Mouse (Mus musculus) right cerebral cortex, adult 18-20 months (tissue): ENCODE results near the gene Tgif2.
"Not testable (repeated sequence)": the region's sequence is repeated elsewhere in the genome, so short reads cannot be mapped to it uniquely, and the experiment has no call there.

Source experiments
- DNase-seq: peaks from one replicate; pipeline ENCODE4 v3.0.0; 2022; ENCODE audit warnings: mixed read lengths

Gene Tgif2

DNA sequence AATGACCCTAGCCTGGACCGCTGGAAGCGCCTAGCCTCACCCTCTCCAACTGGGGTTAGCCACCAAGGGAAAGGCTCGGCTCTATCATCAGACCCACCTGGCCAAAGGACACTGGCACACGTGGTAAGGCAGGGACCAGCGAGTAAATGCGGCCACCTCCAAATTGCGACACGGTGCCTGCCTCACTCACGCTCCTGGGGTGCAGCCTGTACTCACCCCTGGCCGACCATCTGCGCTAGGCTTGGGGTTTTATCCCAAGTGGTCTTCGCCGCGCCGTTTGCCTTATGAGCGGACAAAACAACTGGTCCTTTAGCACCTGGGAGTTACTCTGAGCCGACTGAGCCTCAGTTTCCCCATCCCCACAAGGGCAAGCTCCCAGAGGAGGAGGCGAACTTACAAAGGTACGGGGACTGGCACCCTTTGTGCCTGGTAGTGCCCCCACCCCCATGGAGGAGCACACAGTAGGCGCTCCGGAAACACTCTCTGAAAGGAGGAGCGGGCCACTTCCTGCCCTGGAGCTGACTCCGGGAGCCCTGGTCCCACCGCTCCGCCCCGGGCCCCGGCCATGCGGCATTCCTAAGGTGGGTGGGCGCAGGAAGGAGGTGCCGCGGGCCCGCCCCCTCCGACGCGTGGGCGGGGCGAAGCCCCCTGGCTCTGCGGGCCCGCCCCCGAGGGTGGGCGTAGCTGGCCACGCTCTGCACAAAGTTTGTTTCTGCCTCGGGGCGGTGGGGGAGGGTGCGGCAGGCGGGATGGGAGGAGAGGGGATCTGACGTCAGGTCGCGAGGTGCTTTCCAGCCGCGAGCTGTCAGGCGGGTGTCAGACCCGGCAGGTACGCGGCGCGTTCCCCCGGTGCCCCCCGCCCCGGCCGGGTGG, at the start of gene Tgif2:
Gene Tgif2, plus strand, starts transcription at position 689 of the 873 bp plus-strand sequence.
- DNase-seq = no peak

DNA sequence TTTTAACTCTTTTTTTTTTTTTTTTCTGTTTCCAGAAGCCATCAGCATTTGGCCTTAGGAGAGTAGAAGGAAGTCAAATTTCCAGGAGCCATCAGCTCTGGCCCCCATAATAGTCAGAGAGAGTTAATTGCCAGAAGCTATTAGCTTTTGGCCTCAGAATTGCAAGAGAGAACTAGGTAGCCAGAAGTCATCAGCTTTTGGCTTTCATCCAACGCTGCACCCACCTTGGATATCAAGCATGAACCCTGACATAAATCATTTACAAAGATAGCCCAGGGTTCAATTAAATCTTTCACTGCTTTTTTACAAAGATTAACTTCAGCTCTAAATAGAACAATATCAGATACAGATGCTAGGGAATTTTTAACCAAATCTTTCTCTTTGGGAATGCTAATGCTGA, 41.3 kb upstream of the Tgif2 start:
- DNase-seq = no peak

DNA sequence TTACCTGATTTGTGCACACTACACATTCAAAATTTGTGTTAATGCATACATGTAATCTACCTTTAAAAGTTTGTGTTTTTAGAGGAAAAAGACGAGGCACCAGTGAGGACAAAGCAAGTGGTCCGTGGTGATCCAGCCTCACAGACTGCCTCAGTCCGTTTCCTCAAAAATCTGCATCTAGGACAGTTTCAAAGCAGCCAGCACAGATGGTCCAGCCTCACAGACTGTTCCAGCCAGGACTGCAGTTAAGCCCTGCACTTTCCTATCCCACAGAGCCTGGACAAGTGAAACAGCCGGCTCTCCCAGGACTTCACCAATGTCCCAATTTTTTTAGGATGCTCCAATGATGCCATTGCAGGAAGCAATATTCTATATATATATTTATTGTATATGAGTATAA, 38.8 kb upstream of the Tgif2 start:
- no peak for DNase-seq

DNA sequence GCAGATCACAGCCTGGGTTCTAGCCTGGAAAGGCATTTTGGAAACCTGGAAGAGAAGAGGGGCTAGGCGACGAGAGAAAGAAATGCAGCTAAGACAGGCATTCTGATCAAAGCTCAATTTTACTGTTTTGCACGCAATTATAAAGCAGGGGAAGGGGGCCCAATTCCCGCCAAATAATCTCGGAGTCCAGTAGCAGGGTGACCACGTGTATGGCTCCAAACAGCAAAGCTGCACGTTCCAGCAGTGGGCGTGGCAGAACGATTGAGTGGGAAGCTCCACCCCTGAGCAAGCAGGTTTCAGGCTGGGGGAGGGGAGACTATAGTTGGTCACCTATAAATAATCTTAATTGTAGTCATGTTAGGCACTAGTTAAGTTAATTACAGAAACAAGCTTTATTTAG, 37.7 kb upstream of the Tgif2 start:
- DNase-seq = not testable (repeated sequence)

DNA sequence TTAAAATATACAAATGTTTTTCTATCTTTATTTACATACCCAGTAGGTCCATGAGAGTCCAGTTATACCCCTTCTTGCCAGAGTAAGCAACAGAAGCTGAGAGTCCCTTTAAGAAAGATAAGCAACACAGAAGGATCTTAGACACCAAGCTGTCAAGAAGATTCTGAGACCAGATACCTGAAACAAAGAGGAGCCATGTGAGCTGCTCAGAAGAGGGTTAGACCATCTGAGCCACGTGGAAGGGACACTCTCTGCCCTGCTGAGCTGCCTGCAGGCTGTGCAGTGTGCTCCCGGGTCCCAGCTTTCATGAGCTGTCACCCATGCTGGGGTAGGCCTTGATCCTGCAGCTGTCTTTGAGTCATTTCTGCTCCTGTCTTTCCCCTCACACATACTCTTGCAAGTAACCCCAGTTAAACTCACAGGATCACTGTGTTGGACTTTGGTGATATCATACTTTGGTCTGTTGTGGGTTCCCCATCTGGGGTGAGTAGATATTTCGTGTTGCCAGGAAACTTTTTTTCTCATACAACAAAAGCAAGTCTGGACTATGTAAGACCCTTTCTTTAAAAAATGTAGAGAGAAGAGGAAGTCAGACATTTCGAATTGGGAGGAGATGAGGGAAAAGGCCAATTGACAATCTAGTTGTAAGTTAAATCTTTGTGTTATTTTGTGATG, 36.0 kb upstream of the Tgif2 start:
- no peak for DNase-seq

DNA sequence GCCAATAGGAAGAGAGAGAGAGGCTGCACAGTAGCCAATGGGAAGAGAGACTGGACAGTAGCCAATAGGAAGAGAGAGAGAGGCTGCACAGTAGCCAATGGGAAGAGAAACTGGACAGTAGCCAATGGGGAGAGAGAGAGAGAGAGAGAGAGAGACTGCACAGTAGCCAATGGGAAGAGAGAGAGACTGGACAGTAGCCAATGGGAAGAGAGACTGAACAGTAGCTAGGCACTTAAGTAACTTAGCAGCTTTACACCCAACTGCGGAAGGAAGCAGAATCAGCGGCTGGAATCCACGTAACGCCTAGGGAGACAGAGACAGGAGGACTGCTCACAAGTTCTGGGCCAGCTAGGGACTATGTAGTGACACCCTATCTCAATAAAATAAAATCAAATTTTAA, 35.2 kb upstream of the Tgif2 start:
- DNase-seq = no peak

DNA sequence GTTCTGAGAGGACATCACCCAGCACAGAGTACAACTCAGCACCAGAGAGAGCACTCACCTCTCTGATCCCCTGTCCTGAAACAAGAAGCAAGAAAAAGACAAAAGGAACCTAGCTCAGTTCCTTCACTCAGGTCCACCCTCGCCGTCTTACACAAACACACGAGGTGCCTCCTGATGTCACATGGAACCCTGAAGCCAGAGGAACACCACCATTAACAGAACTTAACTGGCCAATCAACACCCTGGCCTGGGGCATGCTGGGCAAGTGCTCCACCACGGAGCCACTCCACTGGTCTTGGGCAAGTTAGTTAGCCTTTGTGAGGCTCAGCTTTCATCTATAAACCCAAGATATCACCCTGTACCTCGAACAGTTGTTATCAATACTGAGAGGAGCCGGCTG, 32.9 kb upstream of the Tgif2 start:
- no peak for DNase-seq

DNA sequence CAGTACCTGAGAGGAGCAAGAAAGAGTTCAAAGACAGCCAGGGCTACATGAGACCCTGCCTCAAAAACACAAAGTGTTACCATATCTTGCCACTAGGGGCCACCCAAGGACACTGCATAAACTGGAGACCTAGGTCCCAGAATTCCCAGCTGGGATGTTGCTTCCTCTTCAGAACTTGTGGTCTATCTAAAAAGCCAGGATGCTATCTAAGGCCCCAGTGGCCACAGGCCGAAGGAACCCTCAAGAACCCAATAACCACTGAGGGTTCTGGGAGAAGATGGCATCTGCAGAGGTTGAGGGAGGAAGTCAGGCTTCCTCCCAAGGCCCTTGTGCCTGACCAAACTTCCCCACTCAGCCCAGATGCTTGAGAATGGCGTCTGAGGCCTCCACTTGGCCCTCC, 30.2 kb upstream of the Tgif2 start:
- peak; percentile 39 for DNase-seq

DNA sequence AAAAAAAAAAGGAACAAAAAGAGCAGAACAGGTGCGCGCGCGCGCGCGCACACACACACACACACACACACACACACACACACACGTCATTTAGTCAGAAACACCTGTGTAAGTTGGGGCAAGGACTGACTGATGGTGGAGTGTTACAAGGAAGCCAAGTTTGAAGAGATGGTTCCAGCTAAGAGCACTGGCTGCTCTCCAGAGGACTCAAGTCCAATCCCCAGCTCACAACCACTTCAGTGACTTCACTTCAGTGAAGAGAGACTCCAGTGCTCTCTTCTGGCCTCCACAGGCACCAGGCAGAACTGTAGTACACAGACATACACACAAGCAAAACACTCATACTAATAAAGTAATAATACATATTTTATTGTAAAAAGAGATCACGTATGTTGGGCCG, 29.1 kb upstream of the Tgif2 start:
- no peak for DNase-seq

DNA sequence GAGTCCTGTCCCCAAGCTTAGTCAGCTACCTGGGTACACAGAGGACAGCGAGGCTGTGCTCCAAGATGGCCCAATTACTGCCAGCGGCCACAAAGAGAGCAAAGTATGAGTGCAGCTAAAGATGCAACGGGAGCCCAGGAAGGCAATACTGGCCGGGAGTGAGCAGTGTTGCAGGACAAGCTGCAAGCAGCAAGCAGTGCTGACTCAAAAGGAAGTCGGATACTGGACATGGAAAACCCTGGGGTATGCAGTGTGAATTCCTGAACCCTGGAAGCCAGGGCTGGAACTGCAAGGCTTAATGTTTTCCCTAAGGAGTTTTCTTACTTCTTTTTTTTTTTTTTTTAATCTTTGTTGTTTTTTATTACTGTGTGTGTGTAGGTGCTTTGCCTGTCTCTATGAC, 28.3 kb upstream of the Tgif2 start:
- no peak for DNase-seq

DNA sequence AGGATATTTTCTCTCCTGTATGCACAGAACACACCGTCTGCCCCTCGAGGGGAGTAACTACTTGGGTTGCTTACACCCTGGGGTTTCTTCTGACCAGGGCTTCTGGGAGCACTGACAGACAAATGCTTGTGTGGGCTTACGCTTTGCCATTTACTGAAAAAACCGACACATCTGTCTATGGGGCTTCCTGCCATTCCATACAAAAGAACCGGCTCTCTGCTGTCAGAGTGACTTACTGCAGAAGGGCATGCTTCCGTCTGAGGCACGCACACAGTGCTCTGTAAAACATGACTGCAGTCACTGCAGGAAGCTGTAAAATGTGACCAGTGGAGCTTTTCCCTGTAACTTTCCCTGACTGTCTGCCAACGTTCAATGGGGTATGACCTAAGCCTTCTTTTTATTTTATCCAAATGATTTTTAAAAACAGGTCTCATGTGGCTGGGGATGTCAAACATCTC, 25.4 kb upstream of the Tgif2 start:
- no peak for DNase-seq

DNA sequence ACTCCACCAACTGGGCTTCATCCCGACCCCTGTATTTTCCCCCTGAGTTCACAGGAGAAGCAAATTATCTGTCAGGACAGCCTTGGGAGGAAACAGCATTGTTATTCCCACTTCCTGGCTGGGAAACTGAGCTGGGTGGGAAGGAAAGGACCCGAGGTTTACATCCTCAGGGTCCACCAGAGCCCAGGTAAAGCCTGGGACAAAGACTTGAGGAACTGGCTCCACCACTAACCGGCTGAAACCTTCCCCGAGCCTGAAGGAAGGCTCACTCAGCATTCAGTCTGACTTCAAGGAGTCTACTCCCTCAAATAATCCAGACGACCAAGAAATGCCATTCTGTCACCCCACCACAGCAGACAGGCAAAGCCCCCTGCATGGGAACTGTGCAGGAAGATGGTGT, 24.9 kb upstream of the Tgif2 start:
- DNase-seq = no peak

DNA sequence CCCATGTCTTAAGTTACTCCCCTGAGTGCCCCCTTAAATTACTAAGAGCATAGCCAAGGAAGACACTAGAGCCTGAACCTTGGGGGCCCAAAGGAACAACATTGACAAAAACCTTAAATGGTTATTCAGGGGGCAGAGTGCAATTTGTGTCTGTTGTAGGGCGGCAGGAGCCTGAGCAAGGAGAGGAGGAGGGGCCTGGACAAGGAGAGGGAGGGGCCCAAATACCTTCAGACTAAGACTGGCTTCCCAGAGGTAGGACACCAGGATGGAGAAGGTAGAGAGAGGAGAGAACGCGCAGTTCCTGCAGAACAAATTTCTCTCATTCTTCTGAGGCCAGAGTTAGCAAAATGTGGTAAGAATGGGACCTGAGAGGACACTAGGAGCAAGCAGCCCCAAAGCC, 24.4 kb upstream of the Tgif2 start:
- no peak for DNase-seq

DNA sequence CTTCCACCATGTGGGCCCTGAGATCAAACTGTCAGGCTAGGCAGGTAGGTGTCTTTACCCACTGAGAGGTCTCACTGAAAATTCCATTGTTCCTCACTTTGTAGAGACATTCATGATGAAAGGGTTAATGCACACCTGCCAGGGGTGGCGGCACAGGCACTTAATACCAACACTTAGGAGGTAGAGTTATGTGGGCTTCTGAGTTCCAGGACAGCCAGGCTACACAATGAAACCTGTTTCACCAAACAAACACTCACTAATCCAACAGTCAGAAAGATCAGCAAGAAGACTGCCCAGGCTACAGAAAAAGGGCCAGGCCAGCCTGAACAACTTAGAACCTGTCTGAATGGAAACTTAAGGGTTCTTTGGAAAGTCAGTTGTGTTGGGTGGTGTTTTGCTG, 23.7 kb upstream of the Tgif2 start:
- no peak for DNase-seq

DNA sequence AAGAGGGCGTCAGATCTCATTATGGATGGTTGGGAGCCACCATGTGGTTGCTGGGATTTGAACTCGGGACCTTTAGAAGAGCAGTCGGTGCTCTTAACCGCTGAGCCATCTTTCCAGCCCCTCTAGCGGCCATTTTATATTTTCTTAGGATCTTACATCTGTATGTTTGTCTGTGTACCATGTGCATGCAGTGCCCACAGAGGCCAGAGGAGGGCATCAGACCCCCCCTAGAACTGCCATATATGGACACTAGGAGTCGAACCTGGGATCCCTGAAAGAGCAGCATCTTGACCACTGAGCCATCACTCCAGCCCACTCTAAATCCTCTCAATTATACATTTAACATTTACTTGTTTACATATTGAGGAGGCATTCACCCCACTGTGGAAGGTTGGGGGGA, 14.7 kb upstream of the Tgif2 start:
- DNase-seq = not testable (repeated sequence)

DNA sequence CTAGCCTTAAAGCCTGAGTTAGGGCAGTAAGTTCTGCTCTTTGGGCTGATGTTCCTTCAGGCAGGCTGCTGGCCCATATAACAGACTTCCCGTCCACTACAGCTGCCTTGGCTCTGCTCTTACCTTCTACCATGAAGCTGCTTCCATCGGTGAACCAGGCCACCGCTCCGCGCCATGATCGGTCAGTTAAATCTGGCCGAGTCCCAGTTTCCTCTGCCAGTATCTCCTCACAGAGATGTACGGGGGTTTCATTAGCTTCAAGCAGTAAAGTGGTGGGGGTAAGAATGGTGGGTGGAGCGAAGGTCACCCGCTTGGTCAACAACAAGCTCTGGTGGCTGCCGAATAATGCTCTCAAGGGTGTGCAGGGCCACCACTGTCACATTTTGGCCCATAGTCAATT, 5.5 kb upstream of the Tgif2 start:
- no peak for DNase-seq

DNA sequence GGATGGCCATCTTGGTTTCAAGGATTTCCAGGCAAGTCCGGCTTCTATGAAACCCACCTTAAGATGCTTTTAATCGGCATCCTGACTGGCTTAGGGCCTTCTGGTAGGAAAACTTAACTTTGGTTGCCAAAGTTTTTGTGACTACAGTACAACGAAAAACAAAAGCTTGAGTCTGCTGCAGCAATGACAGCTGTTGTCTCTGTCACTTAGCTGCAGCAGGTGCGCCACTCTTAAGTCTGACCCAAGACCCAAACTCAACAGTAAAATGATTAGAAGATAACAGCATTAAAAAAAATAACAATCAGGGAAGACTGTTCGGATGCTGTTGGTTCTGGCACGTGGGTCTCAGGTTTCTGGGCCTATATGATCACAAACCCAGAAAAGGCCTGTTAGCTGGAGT, 968 bp upstream of the Tgif2 start:
- DNase-seq = no peak

DNA sequence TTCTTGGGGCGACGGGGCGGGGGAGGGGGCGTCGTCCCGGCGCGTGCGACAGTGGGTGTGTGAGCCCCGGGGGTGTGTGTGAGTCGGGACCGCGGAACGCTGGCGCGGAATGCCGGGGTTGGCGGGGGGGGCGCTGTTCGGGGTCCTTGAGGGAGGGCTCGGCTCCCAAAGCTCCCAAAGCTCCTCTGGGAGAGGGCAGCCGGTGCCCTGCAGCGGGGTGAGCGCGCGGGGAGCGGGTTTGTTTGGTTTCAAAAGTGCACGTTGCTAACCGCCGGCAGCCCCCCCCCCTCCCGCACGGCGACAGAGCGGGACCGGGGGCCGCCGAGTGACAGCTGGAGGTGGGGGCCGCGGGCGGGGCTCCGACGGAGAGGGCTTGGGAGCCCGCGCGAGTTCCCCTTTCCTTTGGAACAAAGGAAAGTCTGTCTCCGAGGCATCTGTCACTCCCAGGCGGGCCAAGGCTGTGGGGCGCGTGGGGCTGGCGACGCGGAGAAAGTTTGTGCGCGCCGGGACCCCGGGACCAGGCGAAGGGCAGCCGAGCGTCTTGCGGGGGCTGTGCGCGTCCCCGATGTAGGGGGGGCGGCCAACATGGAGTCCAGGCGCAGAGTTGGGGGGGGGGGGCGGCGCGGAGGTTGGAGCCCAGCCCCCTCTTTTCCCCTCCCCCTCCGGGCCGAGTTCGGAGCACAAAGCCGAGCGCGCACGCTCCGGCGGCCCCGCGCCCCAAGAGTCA, 657 bp downstream of the Tgif2 start:
- DNase-seq = peak; percentile 11

DNA sequence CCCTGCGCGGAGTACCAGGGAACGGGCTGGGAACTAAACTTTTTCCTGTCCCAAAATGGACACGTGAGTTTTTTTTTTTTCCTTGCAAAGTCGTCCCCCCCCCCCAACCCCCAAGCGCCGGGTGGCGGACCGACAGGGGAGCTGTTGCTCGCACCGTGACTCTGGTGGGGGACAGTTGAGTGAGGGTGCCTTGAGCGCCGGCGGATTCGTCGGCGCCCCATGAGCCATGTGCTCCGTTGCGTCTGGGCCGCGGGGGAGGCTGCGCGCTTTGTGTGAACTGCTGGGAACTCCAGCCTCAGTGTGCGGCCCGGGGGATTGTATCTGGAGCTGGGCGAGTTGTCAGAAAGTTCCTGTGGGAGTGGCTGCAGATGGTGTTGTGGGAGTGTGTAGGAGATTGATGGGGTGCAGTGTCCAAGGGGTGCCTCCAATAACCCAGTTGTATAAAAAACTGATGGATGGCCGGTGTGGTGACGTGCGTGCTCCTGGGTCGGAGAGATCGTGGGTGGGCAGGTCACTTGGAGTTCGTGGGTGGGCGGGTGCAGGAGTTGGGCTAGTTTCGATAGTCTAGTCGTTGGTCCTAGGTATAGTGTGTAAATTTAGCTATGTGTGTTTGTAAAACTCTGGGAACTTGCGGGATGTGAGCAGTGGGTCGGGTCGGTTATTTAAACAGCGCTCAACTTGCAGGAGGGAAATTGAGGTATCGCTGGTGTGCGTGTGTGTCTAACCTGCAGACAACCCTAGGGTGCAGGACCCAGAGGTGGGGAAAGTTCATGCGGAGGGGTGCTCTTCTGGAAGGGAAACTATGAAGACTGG, 1.4 kb downstream of the Tgif2 start:
- peak; percentile 72 for DNase-seq

DNA sequence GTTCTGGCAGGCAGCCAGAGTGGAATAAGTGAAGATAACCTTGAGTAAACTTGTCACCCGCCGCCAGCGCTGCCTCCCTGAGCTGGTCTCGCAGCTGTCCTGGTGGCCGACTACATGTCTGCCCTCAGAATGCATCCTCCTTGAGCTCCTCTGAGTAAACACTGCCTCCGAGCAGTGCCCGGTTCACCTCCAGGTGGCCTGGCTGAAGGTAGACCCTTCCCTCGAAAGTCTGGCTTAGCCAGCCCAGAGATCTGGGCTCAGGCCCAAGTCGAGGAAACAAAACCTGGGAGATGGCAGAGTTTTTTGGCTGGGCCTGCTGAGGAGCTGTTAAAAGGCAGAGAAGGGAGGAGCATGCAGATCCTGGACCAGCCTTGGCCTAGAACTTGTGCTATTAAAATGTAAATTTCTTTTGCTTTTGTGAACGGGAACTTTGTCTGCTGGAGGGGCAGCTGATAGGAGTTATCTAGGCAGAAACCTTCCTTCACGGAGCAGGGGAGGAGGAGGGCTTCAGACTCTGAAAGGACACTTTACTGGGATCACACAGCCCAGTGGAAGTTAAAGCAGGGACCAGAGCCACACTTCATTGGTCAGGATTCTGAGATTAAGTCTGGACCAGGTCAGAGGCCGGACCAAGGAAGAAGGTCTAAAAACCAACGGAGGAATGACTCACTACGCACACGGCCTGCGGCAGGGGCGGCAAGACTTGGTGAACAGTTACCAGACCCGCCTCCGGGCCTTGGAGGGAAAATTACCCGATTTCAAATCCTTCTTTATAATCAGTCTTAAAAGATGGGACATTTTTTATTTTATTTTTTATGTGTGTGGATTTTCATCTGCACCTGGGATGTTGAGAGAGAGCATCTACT, 2.3 kb downstream of the Tgif2 start:
- peak; percentile 50 for DNase-seq

DNA sequence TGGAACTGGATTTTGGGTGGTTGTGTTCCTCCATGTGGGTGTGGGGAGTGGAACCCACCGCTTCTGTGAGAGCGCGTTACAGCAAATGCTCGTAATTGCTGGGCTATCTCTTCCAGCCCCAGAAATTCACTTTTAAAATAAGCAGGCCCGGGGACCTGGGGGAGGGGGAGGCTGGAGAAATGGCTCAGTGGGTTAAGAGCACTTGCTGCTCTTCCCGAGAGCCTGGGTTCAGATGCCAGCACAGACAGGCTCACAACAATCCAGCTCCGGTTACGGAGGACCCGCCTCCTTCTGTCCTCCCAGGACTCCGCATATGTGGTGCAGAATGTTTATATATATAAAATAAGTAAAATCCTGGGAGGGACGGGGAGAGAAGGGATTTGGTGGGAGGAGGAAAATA, 2.9 kb downstream of the Tgif2 start:
- no peak for DNase-seq

DNA sequence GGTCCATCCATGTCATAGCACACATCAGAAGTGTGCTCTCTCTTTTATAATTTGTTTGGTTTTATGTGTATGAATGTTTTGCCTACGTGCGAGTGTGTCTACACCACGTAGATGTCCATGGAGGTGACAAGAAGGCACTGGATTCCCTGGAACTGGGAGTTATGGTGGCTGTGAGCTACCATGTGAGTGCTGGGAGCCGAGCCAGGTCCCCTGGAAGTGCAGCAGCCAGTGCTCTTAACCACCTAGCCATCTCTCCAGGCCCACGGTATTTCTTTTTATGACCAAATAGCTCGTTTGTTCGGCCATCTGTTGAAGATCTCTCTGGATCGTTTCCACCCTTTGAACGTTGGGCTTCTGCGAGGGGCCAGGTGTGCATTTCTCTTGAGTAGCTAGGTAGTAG, 3.5 kb downstream of the Tgif2 start:
- no peak for DNase-seq
